Mouse (Mus musculus): ENCODE results near the gene Mfng.

The Mfng gene

DNA sequence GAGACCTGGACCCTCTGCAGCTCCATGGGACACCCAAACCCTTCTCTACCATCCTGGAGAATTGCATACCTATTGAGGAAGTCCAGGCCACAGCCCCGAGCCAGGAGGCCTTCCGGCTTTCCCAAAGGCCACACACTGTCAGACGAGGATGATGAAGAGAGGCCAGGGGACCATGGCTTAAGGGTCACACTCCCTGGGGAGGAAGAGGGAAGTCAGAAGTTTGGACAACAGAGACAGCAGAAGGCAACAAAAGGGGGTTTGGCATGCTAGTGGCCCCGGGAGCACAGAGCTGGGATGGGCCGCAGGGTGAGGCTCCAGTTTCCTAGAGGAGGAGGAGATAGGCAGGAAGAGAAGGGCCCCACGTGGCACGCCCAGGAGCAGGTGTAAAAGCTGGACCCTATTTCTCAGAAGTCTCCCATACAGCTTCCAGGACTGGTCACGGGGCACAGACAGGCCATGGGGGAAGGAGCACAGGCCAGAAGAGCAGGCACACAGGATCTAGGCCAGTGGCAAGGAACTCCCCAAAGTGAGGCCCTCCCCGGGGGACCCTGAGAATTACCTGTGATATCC is 14.1 kb upstream of the Mfng start:
- no peak for DNase-seq (ENCODE audit: low spot score in 2 of 2)

DNA sequence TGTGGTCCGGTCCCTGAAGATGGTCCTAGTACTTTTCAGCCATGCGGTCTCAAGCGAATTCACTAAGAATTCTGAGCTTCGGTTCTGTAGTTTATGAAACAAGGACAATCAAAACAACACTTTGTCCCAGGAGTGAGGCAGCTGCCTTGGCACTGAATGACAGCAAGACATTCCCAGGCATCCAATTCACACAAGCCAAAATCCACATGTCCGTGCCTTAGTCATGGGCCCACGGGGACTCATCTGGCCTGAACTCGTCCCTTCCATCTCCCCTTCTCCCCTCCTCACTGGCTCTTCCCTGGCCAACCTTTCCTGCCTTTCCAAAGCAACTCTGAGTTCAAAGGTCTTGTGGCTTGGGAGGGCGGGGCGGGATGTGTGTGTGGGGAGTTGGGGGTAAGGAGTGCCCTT is 13.1 kb upstream of the Mfng start:
- no peak for DNase-seq (ENCODE audit: low spot score in 2 of 2)

DNA sequence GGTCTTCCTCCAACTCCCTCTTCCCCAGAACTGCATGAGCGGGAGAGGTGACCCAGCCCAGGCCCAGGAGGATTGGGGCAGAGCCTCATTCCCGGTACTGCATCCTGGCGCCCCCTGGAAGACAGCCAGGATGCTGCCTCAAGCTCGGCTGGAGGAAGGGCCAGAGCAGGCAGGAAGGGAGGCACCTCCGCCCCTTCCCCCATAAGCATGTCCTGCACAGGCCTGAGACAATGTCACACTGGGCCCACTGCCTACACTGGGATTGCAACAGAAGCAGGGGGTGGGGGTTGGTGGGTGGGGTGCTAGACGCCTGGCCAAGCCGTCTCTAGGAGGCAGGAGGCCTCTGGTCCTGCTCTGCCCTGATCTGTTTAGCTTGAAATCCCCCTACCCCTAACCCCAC is 12.7 kb upstream of the Mfng start:
- no peak for DNase-seq (ENCODE audit: low spot score in 2 of 2)

DNA sequence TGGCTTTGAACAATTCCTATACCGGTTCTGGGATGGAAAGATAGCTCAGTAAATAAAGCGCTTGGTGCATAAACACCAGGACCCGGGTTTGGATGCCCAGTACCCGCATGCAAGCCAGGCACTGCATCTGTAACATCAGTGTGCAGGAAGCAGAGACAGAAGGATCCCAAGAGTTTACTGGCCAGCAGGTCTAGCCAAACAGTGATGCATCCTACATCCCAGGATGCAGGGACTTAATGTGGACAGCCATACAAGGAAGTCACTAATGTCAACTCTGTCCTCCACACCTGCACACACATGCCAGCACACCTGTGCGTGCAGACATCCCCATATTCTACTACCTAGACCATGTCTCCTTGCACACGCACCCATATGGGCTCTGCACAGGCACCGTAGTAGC is 12.0 kb upstream of the Mfng start:
- no peak for DNase-seq (ENCODE audit: low spot score in 2 of 2)

DNA sequence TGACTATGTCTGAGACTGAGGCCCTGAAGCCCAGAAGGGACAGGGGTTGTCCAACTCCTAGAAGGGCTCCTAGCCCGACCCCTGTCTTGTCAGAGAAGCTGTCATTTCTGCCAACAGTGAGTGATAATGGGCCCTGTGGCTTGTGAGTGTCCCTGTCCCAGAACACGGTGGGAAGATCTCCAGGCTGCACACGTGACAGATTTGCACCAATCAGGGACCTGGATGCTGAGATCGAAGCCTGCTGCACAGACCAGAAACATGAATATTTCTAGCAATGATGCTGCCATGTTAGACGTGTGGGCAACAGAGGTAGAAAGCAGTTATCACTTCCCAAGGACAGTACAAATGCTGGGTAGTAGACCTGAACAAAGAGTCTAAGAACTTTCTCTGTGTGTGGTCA is 11.2 kb upstream of the Mfng start:
- DNase-seq (ENCODE audit: low spot score in 2 of 2) = no peak

DNA sequence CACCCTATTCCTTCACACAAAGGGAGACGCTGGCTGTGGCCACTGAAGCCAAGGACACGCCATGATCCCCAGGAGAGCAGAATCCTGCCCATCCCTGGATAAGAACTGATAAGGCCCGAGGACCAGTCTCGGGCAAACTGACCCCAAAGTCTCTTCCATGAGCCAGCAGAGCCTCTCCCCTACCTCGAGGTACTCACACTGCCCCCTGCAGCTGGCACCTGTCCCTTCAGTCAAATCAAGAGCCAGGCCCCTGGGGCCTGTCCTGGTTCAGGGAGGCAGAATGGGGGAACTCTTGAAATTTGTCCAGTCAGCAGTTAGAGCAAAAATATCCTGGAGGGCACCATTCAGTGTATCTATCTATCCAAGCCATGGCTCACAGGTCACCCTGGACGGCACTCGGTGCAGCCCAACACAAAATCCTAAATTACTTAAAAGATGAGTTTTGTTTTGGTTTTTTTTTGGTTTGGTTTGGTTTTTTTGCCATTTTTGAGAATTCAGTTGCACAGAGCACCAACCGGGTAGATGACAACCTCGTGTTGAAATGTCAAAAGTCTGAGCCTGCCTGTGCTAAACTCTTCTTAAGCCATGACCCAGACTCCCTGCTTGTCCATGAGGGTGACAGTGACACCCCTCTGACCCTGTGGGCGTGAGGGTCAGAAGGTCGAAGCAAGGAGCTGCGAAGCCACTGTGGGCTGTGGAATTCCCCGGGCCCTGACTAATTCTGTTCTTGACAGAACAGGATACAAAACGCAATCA is 9.3 kb upstream of the Mfng start:
- DNase-seq (ENCODE audit: low spot score in 2 of 2) = no peak

DNA sequence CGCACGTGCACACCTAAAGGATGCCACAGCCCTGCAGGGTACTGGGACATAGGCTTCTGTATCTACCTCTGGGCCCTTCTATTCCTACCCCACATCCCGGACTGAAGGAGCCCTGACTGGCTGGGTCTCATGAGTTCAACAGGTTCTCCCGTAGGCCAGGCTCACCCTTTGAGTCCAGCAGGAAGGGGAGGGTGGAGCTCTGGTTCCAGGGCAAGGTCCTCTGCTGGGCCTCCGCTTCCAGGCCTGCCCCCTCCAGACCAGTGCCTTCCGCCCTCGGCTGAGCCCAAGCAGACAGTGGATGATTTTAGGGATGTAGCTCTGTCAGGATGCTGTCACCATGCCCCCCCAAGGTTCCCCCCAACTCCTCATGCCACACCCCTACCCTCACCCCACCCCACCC is 7.6 kb upstream of the Mfng start:
- no peak for DNase-seq (ENCODE audit: low spot score in 2 of 2)

DNA sequence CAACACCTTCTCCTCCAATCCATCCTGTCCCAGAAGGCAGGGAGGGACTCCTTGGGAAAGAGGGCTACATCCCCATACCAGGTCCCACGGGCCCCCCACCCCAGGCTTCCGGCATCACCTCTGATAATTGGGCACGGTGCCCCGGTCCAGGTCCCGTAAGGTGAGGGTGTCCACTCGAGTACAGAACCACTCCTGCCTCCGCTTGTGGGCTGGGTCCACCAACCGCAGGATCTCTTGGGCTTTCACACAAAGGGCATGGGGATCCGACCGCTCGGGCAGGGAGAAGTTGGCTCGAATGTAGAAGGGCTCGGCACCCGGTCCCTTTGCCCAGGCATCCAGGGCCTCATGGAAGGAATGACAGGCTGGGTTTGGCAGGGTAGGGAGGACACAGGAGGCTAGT is 7.1 kb upstream of the Mfng start:
- DNase-seq (ENCODE audit: low spot score in 2 of 2) = no peak

DNA sequence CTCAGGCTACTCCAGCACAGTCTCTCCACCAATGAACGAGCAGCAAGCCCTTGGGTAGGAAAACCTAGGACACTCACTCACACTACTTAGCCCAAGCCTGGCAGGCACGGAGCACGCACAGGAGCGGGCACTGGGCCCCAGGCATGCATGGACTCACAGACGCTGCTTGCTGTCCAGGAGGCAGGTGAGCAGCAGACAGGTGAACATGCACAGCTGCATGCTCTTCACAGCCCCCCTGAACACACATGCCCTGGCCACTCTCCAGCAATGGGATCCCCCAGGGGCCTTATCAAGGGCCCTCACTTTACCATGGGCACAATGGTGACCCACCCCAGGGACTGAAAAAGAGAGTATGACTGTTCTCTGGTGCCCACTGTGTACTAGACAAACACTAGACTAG is 6.4 kb upstream of the Mfng start:
- no peak for DNase-seq (ENCODE audit: low spot score in 2 of 2)

DNA sequence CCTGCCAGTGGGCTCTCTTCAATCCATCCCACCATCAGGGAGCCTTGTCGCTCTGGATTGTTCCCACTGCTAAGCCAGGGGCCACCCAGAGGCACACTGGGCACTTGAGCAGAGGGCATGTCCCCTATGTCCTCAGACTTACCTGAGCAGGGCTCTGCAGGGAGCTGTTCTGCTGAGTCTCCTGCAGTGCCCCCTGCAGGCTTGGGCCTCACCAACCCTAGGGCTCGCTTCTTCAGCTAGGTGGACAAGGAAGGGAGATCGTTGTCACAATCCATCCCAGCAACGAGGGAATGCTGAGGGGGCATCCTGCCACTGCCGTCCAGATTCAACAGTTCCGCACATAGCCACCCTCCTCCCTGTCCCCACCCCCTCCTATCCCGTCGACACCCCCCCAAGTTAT is 6.0 kb upstream of the Mfng start:
- DNase-seq (ENCODE audit: low spot score in 2 of 2) = no peak

DNA sequence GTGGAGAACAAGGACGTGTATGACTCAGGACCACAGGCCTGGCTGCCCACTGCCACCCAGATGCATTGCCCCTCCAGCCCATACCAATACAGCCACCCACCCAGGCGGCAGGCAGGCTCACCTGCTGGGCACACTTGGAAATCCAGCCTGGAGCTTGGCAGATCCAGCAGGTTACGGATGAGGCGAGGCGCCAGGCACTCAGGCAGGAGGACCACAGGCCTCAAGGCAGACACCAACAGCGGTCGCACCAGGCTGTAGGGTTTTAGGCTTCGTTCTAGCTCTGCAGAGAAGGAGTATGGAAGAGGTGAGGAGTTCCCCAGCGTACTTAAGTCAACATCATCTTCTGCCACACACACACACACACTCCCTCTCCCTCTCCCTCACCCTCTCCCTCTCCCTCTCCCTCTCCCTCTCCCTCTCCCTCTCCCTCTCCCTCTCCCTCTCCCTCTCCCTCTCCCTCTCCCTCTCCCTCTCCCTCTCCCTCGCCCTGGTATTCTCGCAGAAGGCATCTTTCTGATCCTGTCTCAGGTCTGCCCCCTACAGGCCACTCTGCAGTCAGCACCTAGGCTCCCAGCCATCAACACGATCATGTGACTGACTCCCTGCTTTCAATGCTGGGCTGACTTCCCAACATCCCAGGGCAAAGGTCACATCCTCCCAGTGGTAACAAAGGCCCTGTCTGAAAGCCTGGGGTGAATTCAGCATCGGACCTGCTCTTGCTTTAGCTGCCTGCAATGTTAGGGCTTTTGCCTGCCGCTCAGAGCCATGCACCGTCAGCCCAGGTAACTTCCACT is 5.0 kb upstream of the Mfng start:
- peak; percentile 38 to 66 for DNase-seq (ENCODE audit: low spot score in 2 of 2)

DNA sequence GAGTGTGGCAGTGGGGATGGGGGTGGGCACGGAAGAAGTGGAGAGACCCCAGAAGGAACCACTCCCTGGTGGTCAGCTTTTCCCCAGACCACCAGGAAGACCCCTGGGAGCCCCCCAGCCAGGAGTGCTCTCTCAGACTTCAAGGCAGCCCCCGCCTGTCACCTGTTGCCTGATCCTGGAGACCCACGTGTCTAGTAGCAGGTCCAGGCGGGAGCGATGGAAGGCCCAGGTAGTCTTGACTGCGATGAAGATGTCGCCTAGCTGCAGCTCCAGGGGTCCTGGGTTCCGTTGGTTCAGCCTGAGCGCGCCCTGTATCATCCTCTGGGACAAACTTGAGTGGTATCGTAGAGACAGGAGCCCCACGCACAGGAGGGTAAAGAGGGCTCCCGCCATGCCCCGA is 419 bp downstream of the Mfng start:
- DNase-seq (ENCODE audit: low spot score in 2 of 2) = no peak

DNA sequence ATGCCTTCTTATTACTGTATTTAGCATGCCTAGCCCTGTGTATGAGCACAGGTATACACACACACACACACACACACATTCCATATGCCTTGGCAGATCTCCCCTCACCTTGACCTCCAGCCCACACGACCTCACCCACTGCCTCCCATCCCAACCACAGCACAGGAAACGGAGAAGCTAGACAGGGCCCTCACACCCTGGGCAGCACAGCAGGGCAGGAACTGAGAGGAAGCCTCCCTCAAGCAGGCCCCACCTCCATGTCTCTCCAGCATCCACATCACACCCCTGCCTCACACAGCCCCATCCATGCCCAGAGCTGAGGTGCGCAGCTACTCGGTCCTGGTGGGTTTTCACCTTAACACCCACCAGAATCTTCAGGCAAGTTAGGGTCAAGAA is 909 bp downstream of the Mfng start:
- DNase-seq (ENCODE audit: low spot score in 2 of 2) = peak; percentile 22 to 23

DNA sequence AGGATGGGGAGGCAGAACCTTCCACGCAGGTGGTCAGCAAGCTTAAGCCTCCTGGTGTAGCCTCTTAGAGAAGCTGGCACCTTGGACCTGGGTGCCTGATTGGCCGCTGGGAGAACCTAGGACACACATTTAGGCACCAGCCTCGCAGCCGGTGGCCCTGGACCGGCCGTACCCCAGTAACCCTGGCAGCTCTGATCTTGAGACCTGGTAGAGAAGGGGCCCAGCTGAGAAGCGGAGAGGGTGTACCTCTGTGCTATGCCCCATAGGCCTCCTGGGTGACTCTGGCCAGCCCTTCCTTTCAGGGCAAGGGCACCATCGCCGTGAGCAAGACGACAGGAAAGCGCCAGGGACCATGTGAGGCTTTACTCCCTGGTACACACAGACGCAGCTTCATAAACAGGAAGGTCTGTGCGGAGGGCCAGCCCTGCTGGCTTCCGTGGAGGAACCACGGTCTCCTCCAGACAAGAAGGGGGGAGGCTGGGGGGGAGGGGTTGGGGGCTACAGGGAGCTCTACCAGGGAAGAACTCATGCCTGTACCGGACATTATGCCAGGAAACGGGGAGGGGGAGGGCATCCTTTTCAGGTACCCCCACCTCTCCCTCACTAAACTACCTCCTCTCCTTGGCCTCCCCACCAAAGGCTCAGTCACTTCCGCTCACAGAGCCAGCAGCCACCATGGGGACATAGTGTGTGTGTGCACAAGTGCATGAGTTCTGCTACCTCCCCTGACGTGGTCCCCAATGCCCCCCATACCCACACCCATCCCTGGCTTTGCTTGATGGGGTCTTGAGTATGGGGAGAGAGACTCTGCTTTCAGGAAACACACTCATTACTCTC is 1.5 kb downstream of the Mfng start:
- peak; percentile 21 to 35 for DNase-seq (ENCODE audit: low spot score in 2 of 2)

DNA sequence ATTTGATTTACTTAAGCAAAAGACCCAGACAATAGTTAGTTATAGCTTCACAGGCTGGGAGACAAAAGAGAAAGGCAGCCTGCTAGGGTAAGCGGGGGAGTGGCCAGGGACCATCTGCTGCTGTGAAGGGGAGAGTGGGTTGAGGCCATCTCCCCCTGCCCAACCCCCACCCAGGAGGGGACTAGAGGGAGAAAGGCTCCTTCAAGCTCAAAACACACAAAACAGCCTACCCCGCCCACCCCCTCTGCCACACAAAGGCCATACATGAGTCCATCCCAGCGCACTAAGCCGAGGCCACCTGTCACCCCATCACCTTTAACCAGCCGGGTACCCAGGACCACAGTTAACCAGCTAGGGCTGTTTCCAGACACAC is 2.3 kb downstream of the Mfng start:
- no peak for DNase-seq (ENCODE audit: low spot score in 2 of 2)

DNA sequence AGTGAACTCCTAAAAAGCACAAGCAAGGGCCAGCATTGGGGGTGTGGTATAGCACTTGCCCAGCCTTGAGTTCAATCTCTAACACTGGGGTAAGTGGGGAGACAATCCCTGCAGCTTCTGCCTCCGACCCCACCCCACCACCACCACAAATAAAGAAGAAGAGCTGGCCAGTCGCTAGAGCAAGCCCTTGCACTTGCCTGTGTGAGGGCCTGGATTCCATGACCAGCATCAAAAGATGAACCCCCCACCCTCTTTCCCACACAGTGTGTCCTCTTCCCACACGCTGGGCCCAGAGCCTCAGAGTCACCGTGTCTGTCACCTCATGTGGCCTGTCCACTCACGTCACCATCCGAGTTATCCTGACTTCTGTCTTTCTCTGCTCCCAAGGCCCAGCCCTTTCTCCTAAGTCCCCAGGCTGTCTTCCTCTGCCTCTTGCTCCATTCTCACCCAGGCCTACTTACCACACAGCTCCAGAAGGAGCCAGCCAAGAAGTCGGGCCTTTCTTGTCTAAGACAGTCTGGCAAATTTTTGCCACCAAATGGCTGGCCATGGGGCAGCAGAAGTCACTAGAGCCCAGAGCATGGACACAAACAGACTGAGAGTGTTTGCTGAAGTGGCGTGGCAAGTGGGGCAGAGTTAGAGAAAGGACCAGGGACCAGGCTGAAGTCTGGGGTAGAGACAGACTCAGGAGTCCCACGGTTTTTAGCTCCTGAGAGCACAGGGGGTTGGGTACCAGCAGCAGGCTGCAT is 2.9 kb downstream of the Mfng start:
- DNase-seq (ENCODE audit: low spot score in 2 of 2) = no peak

DNA sequence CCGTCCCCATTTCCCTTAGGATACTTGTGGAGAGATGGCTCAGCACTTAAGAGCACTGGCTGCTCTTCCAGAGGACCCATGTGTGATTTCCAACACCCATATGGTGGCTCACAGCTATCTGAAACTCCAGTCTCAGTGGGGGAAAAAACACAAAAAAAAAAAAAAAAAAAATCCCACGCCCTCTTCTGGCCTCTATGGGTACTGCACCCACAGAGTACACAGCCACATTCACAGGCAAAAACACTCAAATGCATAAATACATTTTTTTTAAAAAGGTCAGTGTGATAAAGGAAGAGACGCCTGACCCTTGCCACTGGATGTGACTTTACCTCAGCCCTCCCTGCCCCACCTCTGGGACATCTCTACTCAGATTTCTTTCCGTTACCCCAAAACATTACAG is 4.2 kb downstream of the Mfng start:
- DNase-seq (ENCODE audit: low spot score in 2 of 2) = no peak

DNA sequence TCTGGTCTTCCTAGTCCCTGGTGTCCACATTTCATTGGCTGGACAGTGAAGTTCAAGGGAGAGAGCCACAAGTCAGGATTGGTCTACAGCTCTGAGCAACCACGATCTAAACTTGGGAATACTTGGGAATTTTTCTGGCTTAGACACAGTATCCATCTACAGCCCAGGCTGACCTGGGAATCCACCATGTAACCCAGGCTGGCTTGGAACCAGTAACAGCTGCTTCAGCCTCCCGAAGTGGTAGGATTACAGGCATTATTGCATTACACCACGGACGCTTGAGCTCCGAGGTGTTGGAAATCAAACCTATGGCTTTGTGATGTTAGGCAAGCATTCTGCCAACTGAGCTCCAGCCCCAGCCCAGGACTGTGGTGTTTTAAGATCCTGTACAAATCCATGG is 9.6 kb downstream of the Mfng start:
- no peak for DNase-seq (ENCODE audit: low spot score in 2 of 2)

DNA sequence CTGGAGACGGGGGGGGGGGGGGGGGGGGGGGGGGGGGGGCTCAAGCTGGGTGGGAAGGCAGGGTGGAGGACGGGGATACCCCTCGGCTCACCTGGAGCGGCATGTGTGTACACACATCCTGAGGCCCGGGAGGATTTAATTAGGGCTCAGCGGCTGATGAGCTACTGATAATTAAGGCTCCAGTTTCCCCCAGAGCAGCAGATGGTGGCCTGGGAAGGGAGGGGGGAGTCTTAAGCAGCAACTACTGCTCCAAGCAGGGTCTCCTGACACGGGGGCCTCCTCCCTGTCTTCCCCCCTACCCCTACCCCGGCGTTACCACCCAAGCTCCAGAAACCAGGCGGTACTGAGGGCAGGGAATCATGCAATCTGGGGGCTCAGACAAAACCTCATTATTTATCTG is 10.1 kb downstream of the Mfng start:
- no peak for DNase-seq (ENCODE audit: low spot score in 2 of 2)

DNA sequence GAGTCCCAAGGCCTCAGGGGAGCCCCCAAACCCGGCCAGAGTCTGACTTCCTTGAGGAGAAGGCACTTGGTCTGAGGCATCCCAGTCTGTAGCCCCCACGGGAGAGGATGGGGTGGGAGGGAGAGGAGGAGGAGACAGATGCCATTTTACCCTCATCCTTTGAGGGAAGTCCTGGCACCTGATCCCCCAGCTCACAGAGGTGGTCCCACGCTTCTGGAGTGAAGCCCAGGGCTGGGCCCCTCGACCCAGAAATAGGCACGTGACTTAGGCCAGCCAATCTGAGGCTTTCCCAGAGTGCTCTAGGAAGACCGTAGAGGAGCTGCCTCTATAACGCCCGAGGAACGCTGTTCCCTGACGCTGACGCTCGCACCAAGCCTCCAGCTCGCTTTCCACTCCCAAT is 12.2 kb downstream of the Mfng start:
- no peak for DNase-seq (ENCODE audit: low spot score in 2 of 2)

DNA sequence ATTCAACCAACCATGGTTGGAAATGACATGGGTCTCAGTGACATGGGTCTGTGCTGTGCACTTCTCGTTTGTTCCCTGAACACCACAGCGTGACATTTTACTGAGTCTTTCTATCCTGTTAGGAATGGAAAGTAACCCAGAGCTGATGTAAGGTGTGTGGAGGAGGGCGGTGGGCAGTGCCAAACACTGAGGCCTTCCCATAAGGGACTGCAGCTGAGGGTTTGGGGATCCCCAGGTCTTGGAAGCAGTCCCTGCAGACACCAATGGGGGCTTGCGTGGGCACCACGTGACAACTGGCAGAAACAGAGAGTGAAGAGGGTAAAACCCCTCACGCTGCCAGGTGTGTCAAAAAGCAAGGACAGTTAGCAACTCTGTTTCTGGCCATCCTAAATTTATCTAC is 15.1 kb downstream of the Mfng start:
- DNase-seq (ENCODE audit: low spot score in 2 of 2) = no peak
